Mouse (Mus musculus) liver, embryonic 14.5 days (tissue): ENCODE measurements at regions not wholly inside any gene's neighbourhood (a gene's known extent, or its start where the extent isn't known, plus 50 kb on each side); places are given as distances from the start of the nearest gene placed in this dataset.

Experiments used
- ATAC-seq: fragments of 200-750 bp; cut with Nextera tagmentation; 2 replicates; pipeline ENCODE4 v1.8.0; 2017; ENCODE audit warnings: moderate number of reproducible peaks, mild to moderate bottlenecking, moderate library complexity; ENCODE audit not compliant: insufficient read depth
- DNase-seq, 3 experiments: peaks; one replicate each; pipeline ENCODE4 v3.0.0-alpha.2; 2012 to 2013; ENCODE audit warnings: low read depth in 3 of 3, low spot score in 3 of 3
- H3K27ac ChIP-seq: fragments of 300-500 bp; sonication (generic); 2 replicates; pipeline ENCODE4 v1.5.1; 2014; ENCODE audit warnings: moderate library complexity, mild to moderate bottlenecking, control low read depth, inconsistent platforms
- H3K27me3 ChIP-seq: fragments of 300-500 bp; sonication (generic); 2 replicates; pipeline ENCODE4 v1.6.1; 2014; ENCODE audit warnings: mild to moderate bottlenecking, low read length, moderate library complexity; ENCODE audit not compliant: control insufficient read depth, insufficient read depth
- H3K36me3 ChIP-seq: fragments of 300-500 bp; sonication (generic); replicated peaks from 2 replicates; pipeline ENCODE4 v1.6.1; 2014; ENCODE audit warnings: low read depth; ENCODE audit not compliant: control insufficient read depth, insufficient read depth
- H3K4me1 ChIP-seq, 2 experiments: fragments of 200-500 bp in 1 of 2; fragments of 300-500 bp in 1 of 2; sonication (generic) in 1 of 2; replicated peaks; 2 replicates each; pipeline ENCODE4 v1.6.1; 2012 to 2014; ENCODE audit warnings: antibody characterized with exemption in 1 of 2, inconsistent platforms in 1 of 2, low read length in 1 of 2; ENCODE audit not compliant: control insufficient read depth in 2 of 2, insufficient read depth in 2 of 2
- H3K4me2 ChIP-seq: fragments of 300-500 bp; sonication (generic); 2 replicates; pipeline ENCODE4 v1.6.1; 2014; ENCODE audit warnings: low read depth, mild to moderate bottlenecking, control low read depth, moderate library complexity
- H3K4me3 ChIP-seq, 2 experiments: fragments of 200-500 bp in 1 of 2; fragments of 300-500 bp in 1 of 2; sonication (generic) in 1 of 2; 2 replicates each; pipeline ENCODE4 v1.5.1; 2012 to 2014; ENCODE audit warnings: low read depth in 2 of 2, low read length in 2 of 2, mild to moderate bottlenecking in 2 of 2, control low read depth in 1 of 2, inconsistent platforms in 1 of 2, moderate library complexity in 1 of 2; ENCODE audit not compliant: insufficient read depth in 1 of 2
- H3K9ac ChIP-seq: fragments of 300-500 bp; sonication (generic); replicated peaks from 2 replicates; pipeline ENCODE4 v1.6.1; 2014; ENCODE audit warnings: mild to moderate bottlenecking, control low read depth, moderate library complexity
- H3K9me3 ChIP-seq: fragments of 300-500 bp; sonication (generic); 2 replicates; pipeline ENCODE4 v1.6.1; 2016; ENCODE audit warnings: low read length, mixed read lengths; ENCODE audit not compliant: control insufficient read depth
- CTCF ChIP-seq: IDR thresholded peaks from 2 replicates; pipeline ENCODE4 v1.5.1; 2016; ENCODE audit warnings: antibody characterized with exemption, low read depth, control low read depth
- EP300 ChIP-seq: IDR thresholded peaks from 2 replicates; pipeline ENCODE4 v1.6.1; 2016; ENCODE audit warnings: antibody characterized with exemption, low read depth
- WGBS: fragments of 180-500 bp; shearing (Covaris S2); extraction: QIAGEN DNeasy Blood & Tissue Kit; methylation state at CpG from one replicate; pipeline ENCODE4 v1.1.7; 2014; ENCODE audit not compliant: insufficient replicate concordance; 5-methylcytosine and 5-hydroxymethylcytosine counted together

DNA sequence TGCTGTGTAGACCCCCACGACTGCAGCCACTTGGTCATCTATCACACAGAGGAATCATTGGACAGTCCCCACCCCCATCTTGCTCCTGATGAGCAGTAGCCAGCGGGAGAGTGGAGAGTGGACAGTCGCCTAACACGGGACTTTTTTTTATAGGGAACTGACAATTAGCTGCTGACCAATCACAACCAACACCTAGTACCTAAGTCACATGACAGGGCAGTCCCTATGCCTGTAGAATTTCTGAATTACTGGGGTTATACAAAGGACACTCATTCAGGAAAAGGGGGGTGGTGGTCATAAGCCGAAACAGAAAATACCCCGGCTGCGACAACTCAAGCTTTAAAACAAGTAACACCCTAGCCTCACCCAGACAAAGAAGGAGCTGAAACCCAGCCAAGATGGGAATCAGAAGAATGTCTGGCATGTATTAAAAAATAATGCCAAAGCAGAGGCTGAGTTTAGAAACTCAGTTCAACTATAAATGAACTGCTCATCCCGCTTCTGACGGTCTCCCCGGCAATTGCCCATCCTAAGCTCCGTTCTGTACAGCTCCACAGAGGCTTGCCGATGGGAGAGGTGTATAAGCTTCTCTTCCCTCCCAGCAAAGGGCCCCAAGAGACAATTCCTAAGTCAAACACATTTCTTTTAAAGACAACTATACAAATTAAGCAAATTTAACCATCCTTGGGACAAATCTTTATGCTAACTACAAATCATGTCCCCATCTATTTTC, 313.8 kb downstream of the Tex13c3 start:
- H3K36me3 ChIP-seq: no peaks in the 10 kb centered on the region
- H3K27ac ChIP-seq: no peak overlapping the region
- DNase-seq (no peak), ATAC-seq (no peak)
- H3K4me1 ChIP-seq: no peaks in the 10 kb centered on the region
- WGBS: 46% methylated on average over 12 of the region's 12 CpGs
- no peaks in the 10 kb centered on the region for H3K9me3 ChIP-seq
- H3K27me3 ChIP-seq: no peaks in the 10 kb centered on the region
- TF ChIP-seq EP300 (no peak), CTCF (no peak)
- no peak overlapping the region for H3K9ac ChIP-seq
- peak overlapping the region; percentile 3; the same call in 1 of the 2 replicates for H3K4me2 ChIP-seq
- no peak overlapping the region for H3K4me3 ChIP-seq

- Histone ChIP-seq H3K27ac (no peak overlapping the region), H3K4me3 (no peak overlapping the region), H3K4me2 (no peak overlapping the region), H3K27me3 (no peaks in the 10 kb centered on the region), H3K4me1 (no peaks in the 10 kb centered on the region), H3K9ac (no peak overlapping the region), H3K9me3 (no peaks in the 10 kb centered on the region), H3K36me3 (no peaks in the 10 kb centered on the region)
- ATAC-seq: no peak
- no peak for DNase-seq
- WGBS: 42% methylated on average over 5 of the region's 5 CpGs
- TF ChIP-seq EP300 (no peak), CTCF (no peak)
Measured at GRCm38 (mm10) chrX:19165891-19166644, 315.1 kb downstream of the Tex13c3 start.

- Histone ChIP-seq H3K4me3 (no peak overlapping the region), H3K4me2 (no peak overlapping the region), H3K4me1 (no peaks in the 10 kb centered on the region), H3K9me3 (no peaks in the 10 kb centered on the region), H3K36me3 (no peaks in the 10 kb centered on the region), H3K27ac (no peak overlapping the region), H3K9ac (no peak overlapping the region), H3K27me3 (no peaks in the 10 kb centered on the region)
- no peak for DNase-seq
- WGBS: 86% methylated on average over 5 of the region's 5 CpGs
- no peak for ATAC-seq
- no peak for TF ChIP-seq CTCF
- no peak for TF ChIP-seq EP300
Measured at GRCm38 (mm10) chrX:19164151-19164550, 317.0 kb downstream of the Tex13c3 start.

- Histone ChIP-seq H3K4me3 (no peak overlapping the region), H3K4me2 (no peak overlapping the region), H3K27ac (no peak overlapping the region), H3K36me3 (no peaks in the 10 kb centered on the region), H3K4me1 (no peaks in the 10 kb centered on the region), H3K27me3 (no peaks in the 10 kb centered on the region), H3K9me3 (no peaks in the 10 kb centered on the region), H3K9ac (no peak overlapping the region)
- TF ChIP-seq EP300: no peak
- TF ChIP-seq CTCF: no peak
- DNase-seq (no peak), ATAC-seq (no peak)
- 21% methylated on average over 1 of the region's 1 CpGs for WGBS
Measured at GRCm38 (mm10) chrX:19162958-19163357, 318.2 kb downstream of the Tex13c3 start.

DNA sequence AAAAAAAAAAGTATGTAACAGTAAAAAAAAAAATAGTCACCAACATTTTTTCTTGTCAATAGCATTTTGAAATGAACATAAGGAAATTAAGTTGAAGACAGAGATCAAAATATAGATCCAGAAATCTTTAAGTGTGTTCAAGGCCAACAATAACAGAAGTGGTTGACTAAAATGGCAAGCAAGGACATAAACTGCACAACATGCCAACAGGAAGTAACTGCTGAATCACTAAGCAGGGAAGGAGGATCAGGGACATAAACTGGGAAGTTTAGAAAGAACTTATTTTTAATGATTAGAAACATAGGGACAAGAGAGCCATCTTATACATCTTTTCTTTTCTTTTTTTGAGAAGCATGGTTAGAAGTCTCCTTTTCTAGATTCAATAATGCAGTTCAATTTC, 318.8 kb downstream of the Tex13c3 start:
- no peaks in the 10 kb centered on the region for H3K9me3 ChIP-seq
- no peak for ATAC-seq
- H3K27ac ChIP-seq: no peak overlapping the region
- H3K4me2 ChIP-seq: no peak overlapping the region
- DNase-seq: no peak
- no peaks in the 10 kb centered on the region for H3K27me3 ChIP-seq
- H3K36me3 ChIP-seq: no peaks in the 10 kb centered on the region
- H3K4me1 ChIP-seq: no peaks in the 10 kb centered on the region
- no peak overlapping the region for H3K9ac ChIP-seq
- no peak overlapping the region for H3K4me3 ChIP-seq
- TF ChIP-seq CTCF (no peak), EP300 (no peak)
